ENCODE assay signal across 22 mouse cellular contexts in the genomic region with DNA sequence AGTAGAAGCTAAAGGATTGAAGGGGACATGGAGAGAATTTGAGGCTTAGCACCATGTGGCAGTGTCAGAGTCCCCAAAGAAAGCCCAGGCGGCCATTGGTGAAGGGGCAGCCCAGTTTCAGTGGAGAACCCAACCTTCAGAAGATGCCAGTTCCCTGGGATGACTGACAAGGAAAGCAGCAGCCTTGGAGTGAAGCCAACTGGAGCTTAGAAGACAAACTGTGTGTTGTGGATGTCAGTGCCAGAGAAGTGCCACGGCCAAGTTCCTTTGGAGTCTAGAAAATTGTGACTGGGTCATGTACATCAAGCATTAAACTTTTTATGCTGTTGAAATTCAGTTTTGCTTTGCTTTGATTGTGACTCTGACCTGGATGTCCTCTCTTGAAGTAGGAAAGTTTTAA.
DNase-seq lines count a peak whose midpoint lies in the region; ATAC-seq and TF ChIP-seq lines count a peak whose summit lies in the region.
"Had no signal": no experiment of that assay in that cellular context is flagged by ENCODE, and none has a peak within 500 bp of the region (broad histone marks: within the 10 kb centered on the region; RNA-seq: fewer than 3 reads in every experiment).

No protein-coding gene starts in this region.

- no peak overlapping the region for H3K9ac ChIP-seq in forebrain, postnatal 0 days
- H3K9ac ChIP-seq in midbrain, embryonic 14.5 days (replicated peaks; ENCODE audit: low read length): no peak overlapping the region
- H3K9ac ChIP-seq in midbrain, embryonic 16.5 days (ENCODE audit: low read depth, low read length): no peak overlapping the region
- H3K9ac ChIP-seq in liver, embryonic 12.5 days: no peak overlapping the region
- H3K9ac ChIP-seq: forebrain, embryonic 15.5 days; heart, embryonic 12.5 days; hindbrain, embryonic 13.5 days; liver, postnatal 0 days had no signal

- no peaks in the 10 kb centered on the region for H3K27me3 ChIP-seq in forebrain, postnatal 0 days (ENCODE audit: insufficient read depth, low read length)
- no peaks in the 10 kb centered on the region for H3K27me3 ChIP-seq in forebrain, embryonic 10.5 days (ENCODE audit: poor library complexity, severe bottlenecking)
- no peaks in the 10 kb centered on the region for H3K27me3 ChIP-seq in midbrain, embryonic 14.5 days (ENCODE audit: control insufficient read depth, insufficient read depth, low read length)
- no peaks in the 10 kb centered on the region for H3K27me3 ChIP-seq in midbrain, embryonic 16.5 days (ENCODE audit: control insufficient read depth, insufficient read depth, low read depth, low read length)
- no peaks in the 10 kb centered on the region for H3K27me3 ChIP-seq in liver, embryonic 12.5 days (replicated peaks)
- H3K27me3 ChIP-seq: forebrain, embryonic 15.5 days; heart, embryonic 12.5 days; hindbrain, embryonic 13.5 days; megakaryocyte, embryonic 14.5 days had no signal

- H3K4me3 ChIP-seq in forebrain, postnatal 0 days (ENCODE audit: low read depth, low read length): no peak overlapping the region
- no peak overlapping the region for H3K4me3 ChIP-seq in forebrain, embryonic 10.5 days
- H3K4me3 ChIP-seq in midbrain, embryonic 14.5 days (replicated peaks; ENCODE audit: low read depth, low read length): no peak overlapping the region
- no peak overlapping the region for H3K4me3 ChIP-seq in midbrain, embryonic 16.5 days (ENCODE audit: low read depth, low read length)
- H3K4me3 ChIP-seq in liver, embryonic 12.5 days: no peak overlapping the region
- H3K4me3 ChIP-seq: erythroblast, embryonic 14.5 days; forebrain, embryonic 15.5 days; heart, embryonic 12.5 days; hindbrain, embryonic 13.5 days; megakaryocyte, embryonic 14.5 days had no signal

- ATAC-seq in forebrain, postnatal 0 days: no peak
- no peak for ATAC-seq in midbrain, embryonic 14.5 days (ENCODE audit: low FRiP score, low TSS enrichment)
- ATAC-seq in midbrain, embryonic 16.5 days: no peak
- ATAC-seq in liver, embryonic 12.5 days: no peak
- ATAC-seq: activated CD4-positive, CD25-positive, alpha-beta regulatory T cell, adult 4 months; forebrain, embryonic 15.5 days; liver, postnatal 0 days had no signal

- H3K4me1 ChIP-seq in forebrain, postnatal 0 days (ENCODE audit: insufficient read depth): no peaks in the 10 kb centered on the region
- H3K4me1 ChIP-seq in forebrain, embryonic 10.5 days: peaks cover 6% of the 10 kb centered on the region
- H3K4me1 ChIP-seq in midbrain, embryonic 14.5 days (ENCODE audit: control insufficient read depth, insufficient read depth, low read length): no peaks in the 10 kb centered on the region
- no peaks in the 10 kb centered on the region for H3K4me1 ChIP-seq in midbrain, embryonic 16.5 days (ENCODE audit: control insufficient read depth, insufficient read depth, low read length)
- no peaks in the 10 kb centered on the region for H3K4me1 ChIP-seq in liver, embryonic 12.5 days
- H3K4me1 ChIP-seq: forebrain, embryonic 15.5 days; heart, embryonic 12.5 days; hindbrain, embryonic 13.5 days; megakaryocyte, embryonic 14.5 days had no signal

- peak; percentile 2 for DNase-seq in adrenal gland, adult 8-10 months
- no peak for DNase-seq in adrenal gland, adult 18-20 months (ENCODE audit: low spot score in 2 of 2)
- DNase-seq in forebrain, postnatal 0 days: peak; percentile 9
- no peak for DNase-seq in forebrain, embryonic 10.5 days (ENCODE audit: extremely low spot score, low spot score)
- peak; percentile 1 for DNase-seq in midbrain, embryonic 14.5 days
- no peak for DNase-seq in cerebellum, adult 8-10 months
- DNase-seq: cerebellum, adult 11-12 months; heart, postnatal 14 days; kidney, postnatal 36 days; layer of hippocampus, adult 9-11 months; liver; liver, postnatal 0 days; lung, postnatal 10 days; retina, postnatal 1 day had no signal

- H3K4me2 ChIP-seq in forebrain, postnatal 0 days (ENCODE audit: low read depth): no peak overlapping the region
- H3K4me2 ChIP-seq in midbrain, embryonic 14.5 days (ENCODE audit: low read length): no peak overlapping the region
- no peak overlapping the region for H3K4me2 ChIP-seq in midbrain, embryonic 16.5 days (ENCODE audit: low read length)
- H3K4me2 ChIP-seq in liver, embryonic 12.5 days: no peak overlapping the region
- H3K4me2 ChIP-seq: forebrain, embryonic 15.5 days; heart, embryonic 12.5 days; hindbrain, embryonic 13.5 days had no signal

- WGBS in forebrain, postnatal 0 days: 58% methylated on average over 2 of the region's 2 CpGs
- WGBS in forebrain, embryonic 10.5 days: 85% methylated on average over 2 of the region's 2 CpGs
- 90% methylated on average over 2 of the region's 2 CpGs for WGBS in midbrain, embryonic 14.5 days
- 71% methylated on average over 2 of the region's 2 CpGs for WGBS in midbrain, embryonic 16.5 days
- WGBS in liver, embryonic 12.5 days (ENCODE audit: insufficient replicate concordance): 55% methylated on average over 2 of the region's 2 CpGs

- no peaks in the 10 kb centered on the region for H3K9me3 ChIP-seq in forebrain, postnatal 0 days (ENCODE audit: low read length)
- H3K9me3 ChIP-seq in forebrain, embryonic 10.5 days: no peaks in the 10 kb centered on the region
- no peaks in the 10 kb centered on the region for H3K9me3 ChIP-seq in midbrain, embryonic 14.5 days (ENCODE audit: control insufficient read depth, low read length)
- H3K9me3 ChIP-seq in midbrain, embryonic 16.5 days (replicated peaks; ENCODE audit: control insufficient read depth, low read length, poor library complexity, severe bottlenecking): no peaks in the 10 kb centered on the region
- H3K9me3 ChIP-seq in liver, embryonic 12.5 days (replicated peaks): no peaks in the 10 kb centered on the region
- H3K9me3 ChIP-seq: forebrain, embryonic 15.5 days; heart, embryonic 12.5 days; hindbrain, embryonic 13.5 days; megakaryocyte, embryonic 14.5 days had no signal

- TF ChIP-seq CTCF in forebrain, postnatal 0 days (IDR thresholded peaks at IDR 0.05; ENCODE audit: low read depth): no peak

- no peaks in the 10 kb centered on the region for H3K36me3 ChIP-seq in forebrain, postnatal 0 days (ENCODE audit: insufficient read depth)
- H3K36me3 ChIP-seq in forebrain, embryonic 10.5 days (replicated peaks): no peaks in the 10 kb centered on the region
- H3K36me3 ChIP-seq in midbrain, embryonic 14.5 days (ENCODE audit: control insufficient read depth, insufficient read depth, low read length): no peaks in the 10 kb centered on the region
- no peaks in the 10 kb centered on the region for H3K36me3 ChIP-seq in midbrain, embryonic 16.5 days (ENCODE audit: control insufficient read depth, insufficient read depth, low read length)
- no peaks in the 10 kb centered on the region for H3K36me3 ChIP-seq in liver, embryonic 12.5 days
- H3K36me3 ChIP-seq: forebrain, embryonic 15.5 days; heart, embryonic 12.5 days; hindbrain, embryonic 13.5 days had no signal

- H3K27ac ChIP-seq in forebrain, postnatal 0 days (ENCODE audit: low read depth, low read length): no peak overlapping the region
- no peak overlapping the region for H3K27ac ChIP-seq in forebrain, embryonic 10.5 days
- H3K27ac ChIP-seq in midbrain, embryonic 14.5 days (replicated peaks; ENCODE audit: low read depth, low read length): no peak overlapping the region
- H3K27ac ChIP-seq in midbrain, embryonic 16.5 days (ENCODE audit: low read length): no peak overlapping the region
- no peak overlapping the region for H3K27ac ChIP-seq in liver, embryonic 12.5 days
- H3K27ac ChIP-seq: forebrain, embryonic 15.5 days; hindbrain, embryonic 13.5 days had no signal

Comparison
In these comparisons a context has a peak if more than half of its experiments do, and no peak if none do; other contexts are left out.
1. DNase-seq: peak in adrenal gland, adult 8-10 months (single experiment), forebrain, postnatal 0 days (single experiment) and midbrain, embryonic 14.5 days (single experiment); none in adrenal gland, adult 18-20 months (0 of 2), forebrain, embryonic 10.5 days (single experiment) and cerebellum, adult 8-10 months (single experiment).